Mouse (Mus musculus) frontal cortex, postnatal 10 days (tissue): ENCODE measurements around the gene Natd1.
"Not testable (repeated sequence)": the region's sequence is repeated elsewhere in the genome, so short reads cannot be mapped to it uniquely, and the experiment has no call there.

ENCODE experiments used
- DNase-seq, 2 experiments: peaks; one replicate each; pipeline ENCODE4 v3.0.0; 2022; ENCODE audit warnings: low spot score in 2 of 2, mixed read lengths in 1 of 2

Gene Natd1

DNA sequence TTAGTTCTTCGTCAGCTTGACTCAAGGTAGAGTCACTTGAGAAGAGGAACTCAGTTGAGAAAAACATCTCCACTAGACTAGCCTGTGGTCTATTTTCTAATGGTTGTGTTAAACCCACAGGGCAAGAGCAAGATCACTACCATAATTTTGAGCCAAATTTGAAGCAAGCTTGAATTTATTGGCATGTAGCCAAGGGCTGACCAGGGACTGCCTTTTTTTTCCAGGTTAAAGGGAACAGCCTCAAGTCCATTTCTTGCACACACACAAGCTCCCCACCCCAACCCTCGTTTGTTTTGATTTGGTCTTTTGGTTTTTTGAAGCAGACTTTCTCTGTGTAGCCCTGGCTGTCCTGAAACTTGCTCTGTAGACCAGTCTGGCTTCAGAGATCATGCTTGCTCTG, 24.7 kb downstream of the Natd1 start:
- no peak for DNase-seq

GRCm38 (mm10) chr11:60886986-60887385, 27.6 kb downstream of the Natd1 start:
- not testable (repeated sequence) for DNase-seq

- no peak for DNase-seq
Measured at GRCm38 (mm10) chr11:60882386-60882785, 32.2 kb downstream of the Natd1 start.

DNA sequence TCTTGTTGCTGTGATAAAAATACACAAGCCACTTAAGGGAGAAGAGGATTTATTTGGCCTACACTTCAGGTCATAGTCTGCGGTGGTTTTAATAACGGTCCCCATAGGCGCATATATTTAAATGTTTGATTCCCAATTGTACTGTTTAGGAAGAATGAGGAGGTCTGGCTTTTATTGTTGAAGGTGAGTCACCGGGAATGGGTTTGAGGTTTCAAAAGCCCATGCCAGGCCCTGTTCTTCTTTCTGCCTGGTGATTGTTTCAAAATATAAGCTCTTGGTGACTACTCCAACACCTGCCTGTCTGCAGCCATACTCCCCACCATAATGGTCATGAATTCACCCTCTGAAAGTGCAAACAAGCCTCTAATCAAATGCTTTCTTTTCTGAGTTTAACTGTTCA, 34.0 kb downstream of the Natd1 start:
- DNase-seq: no peak

GRCm38 (mm10) chr11:60879423-60879822, 35.1 kb downstream of the Natd1 start:
- peak; percentile 40 to 41 for DNase-seq

GRCm38 (mm10) chr11:60878675-60879294, 35.8 kb downstream of the Natd1 start, which contains the start of gene Tmem11:
Gene Tmem11 (minus strand): TSS chr11:60879272.
- peak; percentile 97 for DNase-seq

DNA sequence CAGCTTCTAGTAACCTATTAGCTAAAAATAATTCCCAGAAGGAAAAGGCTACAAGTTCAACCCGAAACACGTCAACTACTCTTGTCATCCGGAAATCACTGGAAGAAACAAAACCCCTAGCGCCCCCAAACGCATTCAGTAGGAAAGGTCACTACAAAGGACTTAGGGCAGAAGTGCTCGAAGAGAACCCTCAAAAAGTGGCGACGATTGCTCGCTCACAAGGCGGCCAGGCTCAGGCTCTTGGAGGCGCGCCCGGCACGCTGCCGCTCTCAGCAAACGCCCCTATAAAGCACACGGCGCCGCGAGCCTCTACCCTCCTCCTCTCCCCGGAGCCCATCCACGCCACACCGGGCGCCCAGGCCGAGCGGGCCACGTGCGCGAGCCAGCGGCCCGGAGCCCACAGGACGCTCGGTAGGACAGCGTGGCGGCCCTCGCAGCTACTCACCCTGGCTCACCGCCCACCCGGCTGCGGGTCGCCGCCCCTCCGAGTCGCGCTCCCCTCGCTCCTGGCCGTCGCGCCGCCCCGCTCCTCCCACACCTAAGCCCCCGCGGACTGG, 36.4 kb downstream of the Natd1 start:
- DNase-seq: peak in 1 of 2 experiments; percentile 50

GRCm38 (mm10) chr11:60873101-60873500, 41.4 kb downstream of the Natd1 start:
- no peak for DNase-seq

DNA sequence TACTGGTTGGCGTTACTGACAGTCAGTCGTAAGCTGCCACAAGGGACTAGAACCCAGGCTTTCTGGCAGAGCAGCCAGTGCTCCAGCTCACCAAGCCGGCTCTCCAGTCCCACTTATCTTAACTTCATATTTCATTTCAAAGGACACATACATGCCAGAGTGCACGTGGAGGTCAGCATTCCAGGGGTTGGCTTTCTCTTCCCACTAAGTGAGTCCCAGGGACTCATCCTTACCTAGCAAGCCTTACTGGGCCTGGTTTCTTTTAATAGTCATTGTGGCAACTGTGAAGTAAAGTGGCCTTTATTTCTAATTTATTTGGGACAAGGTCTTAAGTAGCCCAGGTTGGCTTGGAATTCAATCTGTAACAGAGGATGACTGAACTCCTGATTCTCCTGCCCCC, 43.1 kb downstream of the Natd1 start:
- no peak for DNase-seq

- DNase-seq: not testable (repeated sequence)
Measured at GRCm38 (mm10) chr11:60869471-60869870, 45.1 kb downstream of the Natd1 start.

- DNase-seq: no peak
Measured at GRCm38 (mm10) chr11:60867904-60868303, 46.6 kb downstream of the Natd1 start.

DNA sequence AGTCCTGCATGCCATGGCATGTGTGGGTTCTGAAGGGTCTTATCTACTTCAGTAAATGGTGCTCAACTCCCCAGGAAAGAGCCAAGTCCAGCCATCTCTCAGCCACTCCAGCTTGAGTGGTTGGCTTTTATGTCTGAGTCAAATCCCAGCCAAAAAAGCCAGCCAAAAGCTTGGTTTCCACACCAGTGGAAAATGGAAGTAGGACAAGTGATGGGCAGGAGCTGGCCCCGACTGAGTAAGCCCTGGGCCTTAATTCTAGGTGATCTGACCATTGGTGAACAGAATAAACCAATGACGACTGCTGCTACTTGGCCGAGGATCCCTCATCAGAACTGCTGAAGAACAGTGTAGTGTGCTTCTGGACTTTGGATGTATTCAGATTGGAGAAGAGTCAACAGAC, 47.1 kb downstream of the Natd1 start:
- DNase-seq: no peak

DNA sequence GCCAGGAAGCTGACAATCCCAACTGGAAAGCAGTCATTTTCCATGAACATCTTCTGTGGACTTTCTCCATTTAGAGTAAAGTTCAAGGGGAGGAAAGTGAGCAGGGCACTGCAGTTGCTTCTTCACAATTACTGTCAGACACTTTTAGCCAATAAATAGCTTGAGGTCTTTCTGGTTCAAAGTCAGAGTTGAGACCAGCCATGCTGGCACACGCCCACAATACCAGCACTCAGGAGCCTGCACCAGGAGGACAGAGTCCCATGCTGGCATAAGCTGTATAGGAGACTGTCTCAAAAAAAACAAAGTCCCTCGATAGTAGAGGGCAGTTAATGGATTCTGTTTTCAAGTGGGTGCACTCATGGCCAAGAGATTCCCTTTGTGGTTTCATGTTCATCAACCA, 48.5 kb downstream of the Natd1 start:
- DNase-seq: no peak

GRCm38 (mm10) chr11:60864916-60865315, 49.6 kb downstream of the Natd1 start:
- DNase-seq: no peak

DNA sequence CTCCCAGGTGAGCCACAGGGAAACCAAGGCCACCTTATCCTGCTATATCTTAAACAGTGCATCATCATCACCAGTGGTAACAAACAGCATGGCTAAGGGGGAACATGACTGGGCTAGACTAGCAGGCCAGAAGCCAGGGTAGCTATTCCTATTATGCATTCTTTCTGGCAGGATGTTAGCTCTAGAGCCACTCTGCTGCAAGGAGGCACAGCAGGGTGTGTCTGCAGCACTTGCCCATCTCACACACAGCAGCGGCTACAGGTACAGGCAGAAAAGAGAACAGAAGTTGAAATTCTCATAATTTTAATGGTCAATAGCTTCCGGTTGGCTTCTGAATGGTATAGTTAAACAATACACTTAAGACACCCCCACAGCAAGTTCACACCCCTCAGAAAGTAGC, 50.4 kb downstream of the Natd1 start:
- no peak for DNase-seq

DNA sequence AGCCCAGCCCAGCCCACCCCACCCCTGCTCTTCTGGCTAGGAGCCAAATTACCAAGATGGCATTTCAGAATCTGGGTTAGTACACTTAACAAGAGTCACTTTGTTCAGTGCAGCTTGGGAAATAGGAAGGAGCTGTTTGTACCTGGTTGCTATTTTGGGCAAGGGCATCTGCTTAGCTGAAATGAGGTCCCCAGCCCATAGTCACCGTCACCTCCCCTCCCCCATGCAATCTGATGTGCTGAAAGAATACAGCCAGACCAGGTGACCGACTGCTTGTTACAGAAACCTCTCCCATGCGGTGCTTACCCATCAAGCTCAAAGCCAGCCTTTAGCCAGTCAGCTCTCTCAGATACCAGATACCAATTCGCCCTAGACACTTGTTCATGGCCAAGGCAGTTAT, 51.4 kb downstream of the Natd1 start:
- no peak for DNase-seq

GRCm38 (mm10) chr11:60861993-60862392, 52.6 kb downstream of the Natd1 start:
- DNase-seq: no peak

- no peak for DNase-seq
Measured at GRCm38 (mm10) chr11:60856587-60856986, 58.0 kb downstream of the Natd1 start.
